Mouse (Mus musculus) gastrocnemius, postnatal 10 days (tissue): ENCODE measurements around the gene Nrde2. TPM values are rescaled to one million over a fixed set of nuclear protein-coding genes. Genes with fewer than 3 reads are reported as not detected.
A peak's percentile ranks its signal among the peaks of the same experiment; 100 is the strongest.
"Not testable (repeated sequence)": the region's sequence is repeated elsewhere in the genome, so short reads cannot be mapped to it uniquely, and the experiment has no call there.

Experiments
- DNase-seq: peaks from one replicate; pipeline ENCODE4 v3.0.0; 2021; ENCODE audit warnings: mixed read lengths
- long read RNA-seq, 2 experiments: library from polyadenylated mRNA; stranded (forward); transcript quantifications; one replicate each; pipeline ENCODE4 v2.0.0; 2021
- total RNA-seq, 2 experiments: library from RNA; stranded (reverse); gene quantifications; 2 replicates each; pipeline ENCODE4 v1.2.3; 2021

Nrde2 gene
- total RNA-seq, result 10 to 100 TPM; 11.1 to 11.2 TPM
- long read RNA-seq, experiment 1, transcript Nrde2-201 (14 exons, 3,718 nt), result major isoform, 12 of 24 reads
- long read RNA-seq, experiment 1, partial matches to known transcripts, result 2 of 24 reads
- long read RNA-seq, experiment 1, other reads (novel, unspliced or antisense), result 10 of 24 reads
- long read RNA-seq, experiment 2, transcript Nrde2-201 (14 exons, 3,718 nt), result major isoform, 6 of 14 reads
- long read RNA-seq, experiment 2, partial matches to known transcripts, result 2 of 14 reads
- long read RNA-seq, experiment 2, other reads (novel, unspliced or antisense), result 6 of 14 reads

GRCm38 (mm10) chr12:100159261-100159975, at the start of gene Nrde2:
Gene Nrde2 (minus strand): TSS chr12:100159653.
- peak; percentile 80 for DNase-seq

GRCm38 (mm10) chr12:100206926-100207325, 47.5 kb upstream of the Nrde2 start:
- no peak for DNase-seq

- no peak for DNase-seq
Measured at GRCm38 (mm10) chr12:100206521-100206920, 47.1 kb upstream of the Nrde2 start.

- no peak for DNase-seq
Measured at GRCm38 (mm10) chr12:100205156-100205555, 45.7 kb upstream of the Nrde2 start.

- no peak for DNase-seq
Measured at GRCm38 (mm10) chr12:100203759-100204158, 44.3 kb upstream of the Nrde2 start.

- DNase-seq, result peak; percentile 89
Measured at GRCm38 (mm10) chr12:100201838-100202237, 42.4 kb upstream of the Nrde2 start.

GRCm38 (mm10) chr12:100201363-100201711, 41.9 kb upstream of the Nrde2 start:
- no peak for DNase-seq

- DNase-seq, result no peak
Measured at GRCm38 (mm10) chr12:100200645-100201362, 41.4 kb upstream of the Nrde2 start.

GRCm38 (mm10) chr12:100199891-100200644, 40.6 kb upstream of the Nrde2 start:
- peak; percentile 67 for DNase-seq

GRCm38 (mm10) chr12:100198967-100199660, 39.7 kb upstream of the Nrde2 start, which contains the start of gene Calm1:
Gene Calm1 (plus strand): TSS chr12:100199435.
- peak; percentile 96 for DNase-seq

- peak; percentile 33 for DNase-seq
Measured at GRCm38 (mm10) chr12:100196786-100197185, 37.3 kb upstream of the Nrde2 start.

GRCm38 (mm10) chr12:100194181-100194580, 34.7 kb upstream of the Nrde2 start:
- DNase-seq, result no peak

- DNase-seq, result no peak
Measured at GRCm38 (mm10) chr12:100190802-100191201, 31.3 kb upstream of the Nrde2 start.

GRCm38 (mm10) chr12:100187756-100188430, 28.4 kb upstream of the Nrde2 start:
- DNase-seq, result peak; percentile 22

- peak; percentile 97 for DNase-seq
Measured at GRCm38 (mm10) chr12:100187013-100187755, 27.7 kb upstream of the Nrde2 start.

GRCm38 (mm10) chr12:100186376-100186775, 26.9 kb upstream of the Nrde2 start:
- no peak for DNase-seq

GRCm38 (mm10) chr12:100185897-100186296, 26.4 kb upstream of the Nrde2 start:
- no peak for DNase-seq

- not testable (repeated sequence) for DNase-seq
Measured at GRCm38 (mm10) chr12:100184976-100185375, 25.5 kb upstream of the Nrde2 start.

GRCm38 (mm10) chr12:100183970-100184369, 24.5 kb upstream of the Nrde2 start:
- no peak for DNase-seq

- DNase-seq, result no peak
Measured at GRCm38 (mm10) chr12:100182676-100183075, 23.2 kb upstream of the Nrde2 start.
